Mouse (Mus musculus) liver, adult 2 months (tissue): Measurements from ENCODE around the gene Zfp658. TPM values are rescaled to one million over a fixed set of nuclear protein-coding genes. Genes with fewer than 3 reads are reported as not detected.

Experiments used
- DNase-seq: peaks from one replicate; pipeline ENCODE4 v3.0.0-alpha.2; 2011; ENCODE audit warnings: low read depth, low spot score; ENCODE audit errors: extremely low read depth
- H3K27ac ChIP-seq: fragments of 200-500 bp; replicated peaks from 2 replicates; pipeline ENCODE4 v1.5.1; 2012; ENCODE audit warnings: low read depth, mild to moderate bottlenecking, control low read depth, inconsistent platforms, low read length; ENCODE audit not compliant: insufficient read depth
- H3K27me3 ChIP-seq: fragments of 200-500 bp; 2 replicates; pipeline ENCODE4 v1.6.1; 2012; ENCODE audit warnings: mild to moderate bottlenecking, moderate library complexity, low read length, inconsistent platforms; ENCODE audit not compliant: control insufficient read depth, insufficient read depth
- H3K36me3 ChIP-seq: fragments of 200-500 bp; 2 replicates; pipeline ENCODE4 v1.6.1; 2012; ENCODE audit warnings: low read length, inconsistent platforms; ENCODE audit not compliant: control insufficient read depth, insufficient read depth
- H3K4me1 ChIP-seq: fragments of 200-500 bp; 2 replicates; pipeline ENCODE4 v1.6.1; 2011; ENCODE audit warnings: low read length; ENCODE audit not compliant: control insufficient read depth, insufficient read depth
- H3K4me3 ChIP-seq: fragments of 200-500 bp; 2 replicates; pipeline ENCODE4 v1.5.1; 2011; ENCODE audit warnings: low read depth, mild to moderate bottlenecking, control low read depth, low read length, moderate library complexity; ENCODE audit not compliant: insufficient read depth
- H3K79me2 ChIP-seq: fragments of 200-500 bp; 2 replicates; pipeline ENCODE4 v1.6.1; 2012; ENCODE audit warnings: inconsistent platforms, mild to moderate bottlenecking, low read length, moderate library complexity; ENCODE audit not compliant: control insufficient read depth, insufficient read depth
- H3K9ac ChIP-seq: fragments of 200-500 bp; 2 replicates; pipeline ENCODE4 v1.6.1; 2012; ENCODE audit warnings: low read depth, mild to moderate bottlenecking, control low read depth, inconsistent platforms, low read length
- CTCF ChIP-seq: fragments of 200-500 bp; IDR thresholded peaks from 2 replicates; pipeline ENCODE4 v1.5.1; 2011; ENCODE audit warnings: low read depth, low read length, control low read depth
- POLR2A ChIP-seq: fragments of 200-500 bp; IDR thresholded peaks from 2 replicates; pipeline ENCODE4 v1.6.1; 2011; ENCODE audit warnings: low read length, control low read depth; ENCODE audit not compliant: insufficient read depth; ENCODE audit errors: extremely low read depth
- WGBS: fragments of 180-500 bp; shearing (Covaris S2); methylation state at CpG from one replicate; pipeline ENCODE4 v1.1.7; 2018; 5-methylcytosine and 5-hydroxymethylcytosine counted together
- polyA plus RNA-seq: library from polyadenylated mRNA; depleted of rRNA; stranded (reverse); fragments of >200 nt; gene quantifications from 2 replicates; pipeline ENCODE4 v1.2.3, GENCODE M21; 2012; rRNA removed
- total RNA-seq: library from RNA; depleted of rRNA; stranded (reverse); fragments of >200 nt; gene quantifications from 2 replicates; pipeline ENCODE4 v1.2.3, GENCODE M21; 2014; rRNA removed

Zfp658 gene
- 1.1 and 1.2 TPM in 2 replicates for total RNA-seq
- polyA plus RNA-seq, result 0.20 and 0.49 TPM in 2 replicates

DNA sequence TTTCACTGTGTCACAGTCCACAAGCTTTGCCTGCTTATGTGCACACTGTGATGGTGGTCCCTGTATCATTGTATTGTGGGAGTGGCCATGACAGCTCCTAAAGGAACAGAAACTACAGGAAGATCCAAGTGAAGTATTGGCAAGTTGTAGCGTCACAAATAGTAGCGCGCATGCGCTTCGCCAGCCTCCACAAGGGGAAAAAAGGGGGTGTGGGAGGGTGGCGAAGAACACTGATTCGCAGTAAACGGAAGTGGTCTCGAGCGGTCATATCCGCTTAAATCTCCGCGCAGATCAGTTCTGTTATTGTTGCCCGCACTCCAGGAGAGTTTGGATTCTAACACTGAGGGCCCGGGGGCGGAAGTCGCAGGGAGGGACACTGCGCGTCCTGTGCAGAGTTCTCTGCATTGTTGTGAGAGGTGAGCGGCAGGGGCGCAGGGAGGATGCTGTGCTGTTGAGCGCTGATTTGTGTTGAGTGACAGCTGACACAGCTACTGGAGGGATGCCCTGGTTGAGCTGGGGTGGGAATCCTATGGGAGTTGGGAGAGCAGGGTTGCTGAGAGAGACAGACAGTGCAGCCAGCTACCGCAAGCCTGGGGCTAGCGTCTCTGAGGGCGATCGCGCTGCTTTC is at the start of gene Zfp658:
Zfp658 (plus strand) TSS at position 251 of the 628 bp plus-strand sequence.
- Histone ChIP-seq H3K9ac (peak within 1 kb of the TSS; percentile 66), H3K27me3 (no peaks in the 10 kb centered on the region), H3K27ac (peak within 1 kb of the TSS; percentile 5; the same call in 1 of the 2 replicates), H3K79me2 (no peaks in the 10 kb centered on the region), H3K36me3 (no peaks in the 10 kb centered on the region; the same call in 1 of the 2 replicates), H3K4me1 (no peaks in the 10 kb centered on the region), H3K4me3 (peak within 1 kb of the TSS; percentile 71)
- peak; percentile 71 for DNase-seq
- TF ChIP-seq POLR2A, result no peak
- TF ChIP-seq CTCF, result no peak
- under 1% methylated on average over 27 of the region's 27 CpGs for WGBS

DNA sequence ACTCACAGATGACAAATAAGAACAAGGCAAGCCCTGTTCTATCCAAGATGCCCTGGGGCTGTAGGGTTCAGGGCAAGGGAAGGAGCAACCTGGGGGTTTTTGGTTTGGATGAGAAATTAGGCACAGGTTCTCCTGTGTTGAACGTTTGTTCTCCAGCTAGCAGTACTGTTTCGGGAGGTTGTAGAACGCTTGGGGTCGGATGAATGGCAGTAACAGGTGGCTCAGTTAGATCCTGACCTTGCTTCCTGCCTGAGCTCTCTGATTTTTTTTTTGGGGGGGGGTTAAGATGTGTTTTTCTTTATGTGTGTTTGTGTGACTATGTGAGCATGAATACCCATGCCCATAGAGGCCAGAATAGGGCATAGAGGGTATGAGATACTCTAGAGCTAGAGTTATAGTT is 49.5 kb upstream of the Zfp658 start:
- no peaks in the 10 kb centered on the region for H3K36me3 ChIP-seq
- no peak for DNase-seq
- 80% methylated on average over 4 of the region's 4 CpGs for WGBS
- no peaks in the 10 kb centered on the region for H3K79me2 ChIP-seq
- no peaks in the 10 kb centered on the region for H3K4me1 ChIP-seq
- no peak overlapping the region for H3K9ac ChIP-seq
- no peak overlapping the region for H3K4me3 ChIP-seq
- H3K27ac ChIP-seq, result no peak overlapping the region
- no peaks in the 10 kb centered on the region; the same call in 1 of the 2 replicates for H3K27me3 ChIP-seq
- TF ChIP-seq POLR2A, result no peak
- TF ChIP-seq CTCF, result no peak

- Histone ChIP-seq H3K79me2 (no peaks in the 10 kb centered on the region), H3K36me3 (no peaks in the 10 kb centered on the region), H3K4me3 (no peak overlapping the region), H3K4me1 (no peaks in the 10 kb centered on the region), H3K27ac (no peak overlapping the region), H3K27me3 (no peaks in the 10 kb centered on the region; the same call in 1 of the 2 replicates), H3K9ac (no peak overlapping the region)
- DNase-seq, result no peak
- TF ChIP-seq POLR2A, result no peak
- TF ChIP-seq CTCF, result no peak
- WGBS, result 79% methylated on average over 5 of the region's 5 CpGs
Observed at GRCm38 (mm10) chr7:43515076-43515475, 47.0 kb upstream of the Zfp658 start.

DNA sequence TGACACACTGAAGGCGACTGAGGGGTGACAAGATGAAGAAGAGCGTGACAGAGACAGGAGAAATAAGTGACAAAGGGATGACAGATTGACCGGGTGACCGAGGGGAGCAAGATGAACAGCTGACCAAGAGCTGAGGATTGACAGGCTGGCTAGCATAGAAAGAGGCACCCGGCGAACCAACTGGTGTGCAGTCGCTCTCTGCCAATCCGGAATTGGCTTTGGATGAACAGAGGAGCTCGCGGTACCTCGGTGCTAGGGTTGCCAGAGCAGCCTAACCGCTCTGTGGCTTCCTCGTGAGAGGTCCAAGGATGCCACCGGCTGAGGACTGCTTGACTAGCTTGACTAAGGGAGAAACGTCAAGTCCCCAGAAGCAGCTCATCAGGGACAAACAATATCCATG is 43.7 kb upstream of the Zfp658 start:
- no peaks in the 10 kb centered on the region for H3K4me1 ChIP-seq
- H3K4me3 ChIP-seq, result no peak overlapping the region
- no peak overlapping the region for H3K27ac ChIP-seq
- H3K27me3 ChIP-seq, result no peaks in the 10 kb centered on the region
- TF ChIP-seq CTCF, result no peak
- TF ChIP-seq POLR2A, result no peak
- no peak for DNase-seq
- 79% methylated on average over 15 of the region's 15 CpGs for WGBS
- H3K9ac ChIP-seq, result no peak overlapping the region
- no peaks in the 10 kb centered on the region for H3K79me2 ChIP-seq
- no peaks in the 10 kb centered on the region for H3K36me3 ChIP-seq

GRCm38 (mm10) chr7:43522776-43523175 is 39.3 kb upstream of the Zfp658 start:
- WGBS, result 94% methylated on average over 2 of the region's 2 CpGs
- no peak overlapping the region for H3K9ac ChIP-seq
- TF ChIP-seq POLR2A, result no peak
- TF ChIP-seq CTCF, result no peak
- no peaks in the 10 kb centered on the region for H3K4me1 ChIP-seq
- no peak for DNase-seq
- H3K4me3 ChIP-seq, result no peak overlapping the region
- no peaks in the 10 kb centered on the region for H3K27me3 ChIP-seq
- H3K27ac ChIP-seq, result no peak overlapping the region
- H3K36me3 ChIP-seq, result no peaks in the 10 kb centered on the region
- H3K79me2 ChIP-seq, result no peaks in the 10 kb centered on the region

DNA sequence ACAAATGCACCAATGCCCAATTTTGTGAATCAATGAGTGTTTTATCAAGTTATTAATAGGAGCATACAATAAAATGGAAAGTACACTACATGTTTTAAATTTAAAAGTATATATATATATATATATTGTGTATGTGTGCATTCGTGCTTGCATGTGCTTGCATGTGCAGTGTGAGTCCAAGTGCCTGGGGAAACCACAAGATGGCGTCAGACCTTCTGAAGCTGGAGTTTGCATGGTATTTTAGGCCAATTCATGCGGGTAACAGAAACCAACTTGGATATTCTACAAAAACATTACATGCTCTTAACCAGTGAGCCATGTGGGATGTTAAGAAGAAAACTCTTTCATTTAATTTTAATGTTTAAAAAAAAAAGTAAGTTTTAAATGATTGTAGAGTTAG is 36.7 kb upstream of the Zfp658 start:
- Histone ChIP-seq H3K9ac (no peak overlapping the region), H3K4me1 (no peaks in the 10 kb centered on the region), H3K36me3 (no peaks in the 10 kb centered on the region), H3K79me2 (no peaks in the 10 kb centered on the region), H3K4me3 (no peak overlapping the region), H3K27me3 (no peaks in the 10 kb centered on the region), H3K27ac (no peak overlapping the region)
- TF ChIP-seq CTCF (peak; percentile 13; the same call in 1 of the 2 replicates), POLR2A (no peak)
- 46% methylated on average over 3 of the region's 3 CpGs for WGBS
- DNase-seq, result no peak
